Mouse (Mus musculus): ENCODE measurements at regions not wholly inside any gene's neighbourhood (a gene's known extent, or its start where the extent isn't known, plus 50 kb on each side); places are given as distances from the start of the nearest gene placed in this dataset.
A peak's percentile ranks its signal among the peaks of the same experiment; 100 is the strongest.

DNA sequence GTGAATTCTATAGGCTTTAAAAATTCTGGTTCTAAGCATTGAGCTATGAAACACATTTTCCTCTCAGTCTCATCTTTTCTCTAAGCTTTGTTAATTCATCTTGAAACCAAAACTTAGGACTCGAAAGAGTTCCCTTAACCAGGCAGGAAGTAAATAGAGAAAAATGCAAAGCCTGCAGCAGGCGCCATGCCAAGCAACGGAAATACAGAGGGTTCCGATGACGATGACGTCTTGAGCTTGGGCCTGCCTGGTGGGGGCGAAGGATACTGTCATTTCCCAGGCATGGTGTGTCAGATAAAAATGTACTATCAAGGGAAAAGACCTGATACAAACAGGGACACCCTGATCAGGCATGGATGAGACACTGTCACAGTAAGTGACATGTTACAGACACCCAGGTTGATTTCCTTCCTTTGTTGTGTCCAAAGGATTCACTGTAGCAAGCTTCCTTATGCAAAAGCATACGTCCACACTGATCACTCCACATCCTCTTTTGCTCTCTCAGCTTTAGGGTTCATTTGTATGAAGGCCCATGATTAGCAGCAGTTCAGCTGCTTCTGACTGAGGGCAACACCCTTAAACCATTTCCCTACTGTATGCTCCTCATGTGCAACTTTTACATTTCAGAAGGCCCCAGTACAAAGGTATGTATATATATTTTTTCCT lies 135.0 kb downstream of the Cemip2 start:
- H3K9me3 ChIP-seq (ENCODE audit: control insufficient read depth, low read length), result no peaks in the 10 kb centered on the region
- ATAC-seq, result no peak
- H3K36me3 ChIP-seq (ENCODE audit: control insufficient read depth, insufficient read depth, low read length), result no peaks in the 10 kb centered on the region
- H3K4me1 ChIP-seq (ENCODE audit: control insufficient read depth, insufficient read depth, low read depth, low read length), result 0 out of 2 replicates have a peak, but pooled peaks cover 3% of the 10 kb centered on the region
- H3K27me3 ChIP-seq (replicated peaks; ENCODE audit: control insufficient read depth, insufficient read depth, low read length), result no peaks in the 10 kb centered on the region
- no peak overlapping the region for H3K27ac ChIP-seq (ENCODE audit: low read depth, low read length)
- no peak overlapping the region for H3K4me3 ChIP-seq (ENCODE audit: low read length)
- H3K4me2 ChIP-seq (ENCODE audit: low read length), result no peak overlapping the region
- 76% methylated on average over 8 of the region's 8 CpGs for WGBS
- no peak overlapping the region for H3K9ac ChIP-seq (ENCODE audit: low read depth, low read length)

DNA sequence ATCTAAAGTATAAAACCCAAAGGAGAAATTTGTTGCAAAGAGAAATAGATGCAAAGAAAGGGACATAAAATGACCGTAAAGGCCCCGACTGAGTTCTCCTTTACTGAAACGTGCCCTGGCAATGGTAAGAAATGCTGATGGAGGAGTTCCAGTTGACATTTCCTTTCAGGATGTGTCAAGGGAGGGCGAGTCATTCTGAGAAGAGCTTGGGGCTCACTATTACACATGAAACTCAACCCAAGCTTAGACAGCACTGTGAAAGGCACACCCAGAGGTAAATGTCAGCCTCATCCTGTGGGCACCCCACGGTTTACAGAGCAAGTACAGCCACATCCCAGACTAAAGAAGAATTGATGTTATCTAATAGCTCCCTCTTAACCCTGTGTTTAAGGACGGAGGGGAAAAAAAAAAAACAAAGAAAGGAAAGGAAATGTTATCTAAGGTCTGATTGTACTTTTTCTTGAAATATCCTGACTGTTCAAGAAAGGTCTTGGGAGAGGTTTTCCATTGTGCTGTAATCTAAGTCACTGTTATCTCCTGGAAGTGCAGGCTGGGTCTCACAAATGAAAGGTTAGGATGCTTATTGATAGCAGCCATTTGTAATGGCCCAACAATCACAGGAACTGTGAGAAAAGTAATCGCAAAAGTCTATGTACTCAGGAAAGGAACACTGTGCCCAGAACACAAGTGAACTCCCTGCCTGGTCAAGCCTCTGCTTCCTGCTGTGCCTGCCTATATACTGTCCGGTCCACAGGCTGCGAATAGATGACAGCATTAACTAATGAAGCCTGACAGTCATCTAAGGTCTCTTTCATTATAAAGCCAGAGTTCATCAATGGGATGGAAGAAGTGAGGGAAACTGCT lies 135.8 kb downstream of the Cemip2 start:
- 38% methylated on average over 9 of the region's 9 CpGs for WGBS
- H3K4me1 ChIP-seq (ENCODE audit: control insufficient read depth, insufficient read depth, low read depth, low read length), result 0 out of 2 replicates have a peak, but pooled peaks cover 3% of the 10 kb centered on the region
- H3K36me3 ChIP-seq (ENCODE audit: control insufficient read depth, insufficient read depth, low read length), result no peaks in the 10 kb centered on the region
- no peaks in the 10 kb centered on the region for H3K27me3 ChIP-seq (replicated peaks; ENCODE audit: control insufficient read depth, insufficient read depth, low read length)
- H3K9me3 ChIP-seq (ENCODE audit: control insufficient read depth, low read length), result no peaks in the 10 kb centered on the region
- ATAC-seq, result 0 out of 2 replicates have a peak, but pooled peaks have one; percentile 24
- H3K9ac ChIP-seq (ENCODE audit: low read depth, low read length), result no peak overlapping the region
- no peak overlapping the region for H3K4me3 ChIP-seq (ENCODE audit: low read length)
- H3K27ac ChIP-seq (ENCODE audit: low read depth, low read length), result no peak overlapping the region
- H3K4me2 ChIP-seq (ENCODE audit: low read length), result no peak overlapping the region

DNA sequence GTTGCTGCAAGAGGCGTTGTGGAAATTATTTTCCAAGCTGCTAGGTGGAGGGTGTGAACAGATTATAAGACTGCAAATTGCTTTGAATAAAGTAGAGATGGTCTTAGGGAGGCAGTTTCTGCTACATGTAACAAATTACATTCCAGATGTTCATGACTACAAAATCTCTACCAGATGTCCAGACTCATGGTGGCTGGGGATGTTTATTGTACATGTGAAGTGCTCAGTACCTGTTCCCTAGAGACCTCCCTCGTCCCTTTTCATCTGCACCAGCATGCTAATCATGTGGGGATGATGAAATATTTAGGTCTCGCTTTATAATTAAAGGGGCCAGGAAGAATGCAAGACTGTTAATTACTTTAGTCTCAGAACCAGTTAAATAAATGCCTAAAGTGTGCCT lies 136.5 kb downstream of the Cemip2 start:
- H3K36me3 ChIP-seq (ENCODE audit: control insufficient read depth, insufficient read depth, low read length), result no peaks in the 10 kb centered on the region
- no peak overlapping the region for H3K9ac ChIP-seq (ENCODE audit: low read depth, low read length)
- 0 out of 2 replicates have a peak, but pooled peaks have one; percentile 9 for ATAC-seq
- H3K27me3 ChIP-seq (replicated peaks; ENCODE audit: control insufficient read depth, insufficient read depth, low read length), result no peaks in the 10 kb centered on the region
- no peak overlapping the region for H3K4me3 ChIP-seq (ENCODE audit: low read length)
- no peaks in the 10 kb centered on the region for H3K9me3 ChIP-seq (ENCODE audit: control insufficient read depth, low read length)
- no peak overlapping the region for H3K27ac ChIP-seq (ENCODE audit: low read depth, low read length)
- no peak overlapping the region for H3K4me2 ChIP-seq (ENCODE audit: low read length)
- H3K4me1 ChIP-seq (ENCODE audit: control insufficient read depth, insufficient read depth, low read depth, low read length), result 0 out of 2 replicates have a peak, but pooled peaks cover 3% of the 10 kb centered on the region
- WGBS, result 42% methylated on average over 3 of the region's 3 CpGs

DNA sequence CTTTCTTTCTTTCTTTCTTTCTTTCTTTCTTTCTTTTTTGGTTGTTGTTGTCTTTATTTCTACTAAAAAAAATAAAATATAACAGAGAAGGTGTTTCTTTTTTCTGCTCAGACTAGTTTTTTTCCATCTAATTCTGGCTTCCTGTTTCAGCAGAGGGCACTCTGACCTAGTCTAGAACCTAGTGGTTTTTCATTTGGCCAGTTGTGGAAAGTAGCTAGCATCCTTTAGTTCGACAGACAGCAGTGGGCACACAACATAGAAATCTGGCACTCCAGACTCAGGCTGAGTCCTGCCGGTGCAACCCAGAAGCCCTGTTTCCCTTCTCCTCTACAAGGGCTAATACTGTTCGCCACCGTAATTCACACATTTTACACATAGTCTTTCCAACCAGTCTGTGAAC lies 140.0 kb downstream of the Cemip2 start:
- WGBS, result 88% methylated on average over 4 of the region's 4 CpGs
- Histone ChIP-seq H3K4me3 (ENCODE audit: low read length) (no peak overlapping the region), H3K9me3 (ENCODE audit: control insufficient read depth, low read length) (no peaks in the 10 kb centered on the region), H3K4me1 (ENCODE audit: control insufficient read depth, insufficient read depth, low read depth, low read length) (0 out of 2 replicates have a peak, but pooled peaks cover 3% of the 10 kb centered on the region), H3K27me3 (replicated peaks; ENCODE audit: control insufficient read depth, insufficient read depth, low read length) (no peaks in the 10 kb centered on the region), H3K4me2 (ENCODE audit: low read length) (no peak overlapping the region), H3K36me3 (ENCODE audit: control insufficient read depth, insufficient read depth, low read length) (no peaks in the 10 kb centered on the region), H3K9ac (ENCODE audit: low read depth, low read length) (no peak overlapping the region), H3K27ac (ENCODE audit: low read depth, low read length) (no peak overlapping the region)
- no peak for ATAC-seq

DNA sequence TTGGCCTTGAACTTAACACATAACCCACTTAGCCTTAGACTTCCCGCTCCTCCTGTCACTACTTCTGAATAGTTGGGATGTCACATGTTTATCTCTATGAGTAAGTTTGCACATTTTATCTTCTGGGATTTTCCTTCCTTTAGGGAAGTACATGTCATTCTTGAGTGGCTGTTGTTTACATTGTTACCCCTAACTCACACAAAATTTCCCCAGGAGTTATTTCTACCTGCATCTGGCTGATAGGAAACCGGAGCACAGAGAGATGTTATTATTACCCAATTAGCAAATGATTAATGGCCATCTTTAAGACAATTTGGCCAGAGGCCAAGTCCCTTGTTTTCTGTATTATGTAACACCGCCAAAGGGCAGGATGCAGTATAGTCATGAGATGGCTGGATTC lies 140.9 kb downstream of the Cemip2 start:
- Histone ChIP-seq H3K4me3 (ENCODE audit: low read length) (no peak overlapping the region), H3K27ac (ENCODE audit: low read depth, low read length) (no peak overlapping the region), H3K9me3 (ENCODE audit: control insufficient read depth, low read length) (no peaks in the 10 kb centered on the region), H3K4me2 (ENCODE audit: low read length) (no peak overlapping the region), H3K36me3 (ENCODE audit: control insufficient read depth, insufficient read depth, low read length) (no peaks in the 10 kb centered on the region), H3K27me3 (replicated peaks; ENCODE audit: control insufficient read depth, insufficient read depth, low read length) (no peaks in the 10 kb centered on the region), H3K4me1 (ENCODE audit: control insufficient read depth, insufficient read depth, low read depth, low read length) (0 out of 2 replicates have a peak, but pooled peaks cover 3% of the 10 kb centered on the region), H3K9ac (ENCODE audit: low read depth, low read length) (no peak overlapping the region)
- ATAC-seq, result no peak
- WGBS, result 55% methylated on average over 3 of the region's 3 CpGs

DNA sequence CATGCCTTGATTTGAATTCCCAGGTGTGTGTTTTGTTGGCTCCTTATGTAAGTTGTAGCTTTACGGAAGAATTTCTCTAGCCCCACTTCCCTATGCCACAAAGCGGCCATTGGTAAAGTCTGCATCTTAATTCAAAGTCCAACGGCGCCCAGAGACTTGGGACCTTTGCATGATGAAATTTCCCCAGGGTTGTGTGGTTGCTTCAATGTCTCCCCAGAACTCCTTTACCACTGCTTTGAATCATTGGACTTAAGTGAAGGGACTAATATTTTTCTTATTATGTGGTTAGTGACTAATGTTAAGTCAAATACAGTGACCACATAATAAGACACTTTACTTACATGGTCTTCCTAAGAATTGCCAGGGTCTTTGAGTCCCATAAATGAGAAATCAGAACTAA lies 162.0 kb downstream of the Cemip2 start:
- Histone ChIP-seq H3K27me3 (replicated peaks; ENCODE audit: control insufficient read depth, insufficient read depth, low read length) (no peaks in the 10 kb centered on the region), H3K4me1 (ENCODE audit: control insufficient read depth, insufficient read depth, low read depth, low read length) (no peaks in the 10 kb centered on the region), H3K36me3 (ENCODE audit: control insufficient read depth, insufficient read depth, low read length) (no peaks in the 10 kb centered on the region), H3K27ac (ENCODE audit: low read depth, low read length) (no peak overlapping the region), H3K4me2 (ENCODE audit: low read length) (no peak overlapping the region), H3K4me3 (ENCODE audit: low read length) (no peak overlapping the region), H3K9me3 (ENCODE audit: control insufficient read depth, low read length) (no peaks in the 10 kb centered on the region), H3K9ac (ENCODE audit: low read depth, low read length) (no peak overlapping the region)
- no peak for ATAC-seq
- 94% methylated on average over 4 of the region's 4 CpGs for WGBS

DNA sequence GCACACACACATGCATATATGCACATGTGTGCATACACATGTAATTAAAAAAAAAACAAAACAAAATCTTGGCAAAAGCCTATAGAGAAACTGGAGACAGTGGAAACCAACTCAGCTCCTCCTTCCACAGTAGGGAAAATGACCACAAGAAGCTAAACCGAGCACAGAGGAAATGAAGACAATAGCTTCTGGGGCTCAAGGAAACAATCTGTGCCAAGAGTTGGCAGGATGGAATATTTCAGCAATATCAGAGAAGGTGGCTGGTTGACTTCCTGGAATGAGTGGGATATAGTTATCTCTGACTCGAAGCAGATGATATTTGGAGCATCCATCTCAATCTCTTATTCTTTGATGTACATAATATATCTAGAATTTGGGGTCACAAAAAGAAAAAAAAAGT lies 163.6 kb downstream of the Cemip2 start:
- WGBS, result 59% methylated on average over 2 of the region's 2 CpGs
- no peaks in the 10 kb centered on the region for H3K4me1 ChIP-seq (ENCODE audit: control insufficient read depth, insufficient read depth, low read depth, low read length)
- ATAC-seq, result no peak

DNA sequence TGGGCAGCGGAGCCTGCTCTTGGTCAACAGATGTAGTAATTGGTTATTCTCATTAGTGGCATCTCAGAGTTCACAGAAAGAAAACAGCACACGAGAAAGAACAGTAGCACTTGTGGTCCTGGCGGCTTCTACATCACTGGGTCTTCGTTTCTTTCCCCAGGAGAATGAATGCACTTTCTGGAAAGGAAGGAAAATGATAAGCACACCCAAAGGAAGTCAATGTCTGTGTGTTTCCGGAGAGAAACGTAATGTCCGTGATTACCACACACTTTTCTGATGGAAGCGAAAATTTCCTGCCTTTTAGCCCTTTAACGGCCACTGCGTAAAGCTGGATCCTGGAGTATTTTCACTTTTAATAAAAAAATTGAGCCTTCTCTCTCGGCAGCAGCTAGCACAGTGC lies 164.1 kb downstream of the Cemip2 start:
- no peaks in the 10 kb centered on the region for H3K27me3 ChIP-seq (replicated peaks; ENCODE audit: control insufficient read depth, insufficient read depth, low read length)
- H3K9ac ChIP-seq (ENCODE audit: low read depth, low read length), result no peak overlapping the region
- no peaks in the 10 kb centered on the region for H3K9me3 ChIP-seq (ENCODE audit: control insufficient read depth, low read length)
- peak overlapping the region; percentile 3; the same call in 1 of the 2 replicates for H3K4me2 ChIP-seq (ENCODE audit: low read length)
- no peaks in the 10 kb centered on the region for H3K4me1 ChIP-seq (ENCODE audit: control insufficient read depth, insufficient read depth, low read depth, low read length)
- no peak for ATAC-seq
- no peak overlapping the region for H3K4me3 ChIP-seq (ENCODE audit: low read length)
- no peak overlapping the region for H3K27ac ChIP-seq (ENCODE audit: low read depth, low read length)
- no peaks in the 10 kb centered on the region for H3K36me3 ChIP-seq (ENCODE audit: control insufficient read depth, insufficient read depth, low read length)
- 65% methylated on average over 11 of the region's 11 CpGs for WGBS

More for the DNA sequence above, 163.6 kb downstream of the Cemip2 start:
- Histone ChIP-seq H3K27me3 (replicated peaks; ENCODE audit: control insufficient read depth, insufficient read depth, low read length) (no peaks in the 10 kb centered on the region), H3K9ac (ENCODE audit: low read depth, low read length) (no peak overlapping the region), H3K9me3 (ENCODE audit: control insufficient read depth, low read length) (no peaks in the 10 kb centered on the region), H3K4me3 (ENCODE audit: low read length) (no peak overlapping the region), H3K36me3 (ENCODE audit: control insufficient read depth, insufficient read depth, low read length) (no peaks in the 10 kb centered on the region), H3K4me2 (ENCODE audit: low read length) (no peak overlapping the region), H3K27ac (ENCODE audit: low read depth, low read length) (no peak overlapping the region)

DNA sequence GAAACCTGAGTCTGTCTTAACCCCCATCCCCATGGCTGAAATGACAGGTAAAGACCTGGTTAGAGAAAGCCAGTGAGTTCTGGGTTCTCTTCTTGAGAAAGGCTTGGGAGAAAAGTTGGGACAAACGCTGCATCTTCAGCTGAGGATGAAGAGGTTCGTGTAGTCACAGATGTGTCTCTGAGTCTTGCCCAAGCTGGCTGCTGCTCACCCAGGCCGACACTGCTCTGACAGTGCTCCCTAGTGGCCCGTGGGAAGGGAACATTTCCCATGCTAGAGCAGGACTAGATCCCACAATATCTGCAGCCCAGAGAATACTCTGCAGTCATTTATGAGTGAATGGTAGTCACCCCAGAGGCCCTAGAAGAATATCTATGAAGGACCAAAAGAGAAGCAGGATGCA lies 165.3 kb downstream of the Cemip2 start:
- Histone ChIP-seq H3K4me3 (ENCODE audit: low read length) (no peak overlapping the region), H3K4me2 (ENCODE audit: low read length) (no peak overlapping the region), H3K9ac (ENCODE audit: low read depth, low read length) (no peak overlapping the region), H3K27ac (ENCODE audit: low read depth, low read length) (no peak overlapping the region), H3K27me3 (replicated peaks; ENCODE audit: control insufficient read depth, insufficient read depth, low read length) (no peaks in the 10 kb centered on the region), H3K36me3 (ENCODE audit: control insufficient read depth, insufficient read depth, low read length) (no peaks in the 10 kb centered on the region), H3K4me1 (ENCODE audit: control insufficient read depth, insufficient read depth, low read depth, low read length) (no peaks in the 10 kb centered on the region), H3K9me3 (ENCODE audit: control insufficient read depth, low read length) (no peaks in the 10 kb centered on the region)
- 62% methylated on average over 4 of the region's 4 CpGs for WGBS
- ATAC-seq, result no peak

Data from hindbrain, embryonic 16.5 days (tissue).